Mouse (Mus musculus) central nervous system, embryonic 14 days (tissue): Measurements from ENCODE around the gene Cbll1. TPM values are rescaled to one million over a fixed set of nuclear protein-coding genes. Genes with fewer than 3 reads are reported as not detected.

ENCODE experiments used
- polyA plus RNA-seq: library from polyadenylated mRNA; depleted of rRNA; stranded (reverse); fragments of >200 nt; gene quantifications from 2 replicates; pipeline ENCODE4 v1.2.3, GENCODE M21; 2012; rRNA removed

The Cbll1 gene
- polyA plus RNA-seq: 13.0 and 14.3 TPM in 2 replicates

GRCm38 (mm10) chr12:31499314-31500131, at the start of gene Cbll1:
Gene Cbll1 (minus strand): TSS chr12:31499616.

Other genes with a start within 250 kb of the Cbll1 start
- 20.7 and 34.4 TPM in 2 replicates for gene Lamb1, start 234.4 kb downstream of the Cbll1 start, polyA plus RNA-seq
- 70.4 and 76.6 TPM in 2 replicates for gene Dld, start 148.2 kb downstream of the Cbll1 start, polyA plus RNA-seq
- gene Slc26a3, start 108.7 kb downstream of the Cbll1 start, polyA plus RNA-seq: 0.06 TPM in 2 replicates
- gene Slc26a4, start 60.4 kb upstream of the Cbll1 start, polyA plus RNA-seq: 0.05 and 0.20 TPM in 2 replicates
- gene Bcap29, start 135.0 kb upstream of the Cbll1 start, polyA plus RNA-seq: 12.3 and 12.5 TPM in 2 replicates
- 8.7 and 9.1 TPM in 2 replicates for gene Dus4l, start 155.2 kb upstream of the Cbll1 start, polyA plus RNA-seq
- gene Cog5, start 155.3 kb upstream of the Cbll1 start, polyA plus RNA-seq: 32.8 and 34.8 TPM in 2 replicates
- 7.8 TPM in 2 replicates for gene Gpr22, start 214.3 kb upstream of the Cbll1 start, polyA plus RNA-seq